Mouse (Mus musculus) cortical plate, adult 2 months (tissue): ENCODE data around the gene Ptprd.

Experiments used
- CTCF ChIP-seq: fragments of 200-500 bp; IDR thresholded peaks from 2 replicates; pipeline ENCODE4 v1.5.1; 2011; ENCODE audit warnings: mild to moderate bottlenecking, control low read depth, low read length; ENCODE audit not compliant: insufficient read depth; ENCODE audit errors: extremely low read depth
- POLR2A ChIP-seq: fragments of 200-500 bp; IDR thresholded peaks from 2 replicates; pipeline ENCODE4 v1.6.1; 2011; ENCODE audit warnings: mild to moderate bottlenecking, low read length, control low read depth; ENCODE audit not compliant: insufficient read depth; ENCODE audit errors: extremely low read depth

DNA sequence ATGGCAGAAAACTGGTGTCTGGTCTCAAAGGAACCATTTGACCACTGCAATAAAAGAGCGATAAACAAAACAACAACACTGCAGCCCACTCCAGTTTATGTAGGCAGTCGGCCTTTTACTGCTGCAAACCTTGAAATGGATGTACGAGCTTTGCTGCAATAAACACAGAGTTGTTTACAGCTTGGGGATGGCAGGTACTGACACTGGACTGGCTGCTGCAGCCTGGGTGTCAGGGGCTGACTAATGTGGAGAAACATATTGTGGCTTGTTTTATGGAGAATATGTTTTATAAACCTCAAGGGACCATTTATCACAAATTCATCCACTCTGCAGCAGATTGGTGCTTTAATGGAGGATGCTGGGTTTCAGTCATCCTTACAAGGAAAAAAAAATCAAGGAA, 100.9 kb downstream of the Ptprd start:
- TF ChIP-seq POLR2A (no peak), CTCF (no peak)
